Mouse (Mus musculus): ENCODE measurements around the gene Cplx3.

GRCm38 (mm10) chr9:57561711-57562099 is 44.4 kb downstream of the Cplx3 start:
- no peak for TF ChIP-seq CTCF (IDR thresholded peaks at IDR 0.05; ENCODE audit: extremely low read depth, insufficient read length, insufficient replicate concordance, low read depth, low read length)
- TF ChIP-seq POLR2A (IDR thresholded peaks at IDR 0.05; ENCODE audit: low read depth, low read length) = no peak

Data from small intestine, adult 2 months (tissue).